Mouse (Mus musculus) E14TG2a.4 (cell line): ENCODE data around the gene Gm17584.
"Not testable (repeated sequence)": the region's sequence is repeated elsewhere in the genome, so short reads cannot be mapped to it uniquely, and the experiment has no call there.

Source experiments
- H3K27me3 ChIP-seq: 2 replicates; pipeline ENCODE4 v1.6.1; 2014; ENCODE audit warnings: low read length, control low read depth; ENCODE audit not compliant: insufficient read depth
- H3K36me3 ChIP-seq: 2 replicates; pipeline ENCODE4 v1.6.1; 2014; ENCODE audit warnings: low read length, control low read depth; ENCODE audit not compliant: insufficient read depth
- H3K4me1 ChIP-seq: replicated peaks from 2 replicates; pipeline ENCODE4 v1.6.1; 2014; ENCODE audit warnings: low read depth, low read length, control low read depth
- H3K4me3 ChIP-seq: replicated peaks from 2 replicates; pipeline ENCODE4 v1.5.1; 2014; ENCODE audit warnings: mild to moderate bottlenecking, low read length
- H3K9me3 ChIP-seq: 2 replicates; pipeline ENCODE4 v1.6.1; 2014; ENCODE audit warnings: low read length, control low read depth

Gm17584 gene

DNA sequence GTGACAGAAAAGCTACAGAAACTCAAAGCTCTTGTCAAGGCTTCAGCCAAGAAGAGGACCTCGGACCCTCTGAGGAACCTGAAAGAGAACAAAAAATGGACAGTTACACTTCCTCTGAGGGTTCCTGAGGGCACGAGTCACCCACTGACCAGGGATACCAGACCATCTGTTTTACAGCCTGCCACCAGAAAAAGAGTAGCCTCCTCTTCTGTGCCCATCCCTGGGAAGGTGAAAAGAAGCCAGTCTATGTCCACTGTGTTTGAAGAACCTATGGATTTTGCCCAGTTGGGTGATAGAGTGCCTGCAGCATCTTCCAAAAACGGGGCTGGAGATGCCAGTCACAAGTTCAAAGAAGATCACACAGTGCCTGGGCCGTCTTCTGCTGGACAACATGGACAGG, at the start of gene Gm17584:
Gene Gm17584, plus strand, starts transcription at position 301 of the 400 bp plus-strand sequence.
- H3K9me3 ChIP-seq, H3K36me3 ChIP-seq, H3K4me3 ChIP-seq, H3K4me1 ChIP-seq, H3K27me3 ChIP-seq: not testable (repeated sequence)
